Mouse (Mus musculus) layer of hippocampus, postnatal 25 days (tissue): ENCODE results near the gene Gstm1. TPM values are rescaled to one million over a fixed set of nuclear protein-coding genes. Genes with fewer than 3 reads are reported as not detected.
A peak's percentile ranks its signal among the peaks of the same experiment; 100 is the strongest.
"Not testable (repeated sequence)": the region's sequence is repeated elsewhere in the genome, so short reads cannot be mapped to it uniquely, and the experiment has no call there.

Experiments used
- DNase-seq, 2 experiments: peaks; one replicate each; pipeline ENCODE4 v3.0.0; 2022; ENCODE audit warnings: mixed read lengths in 2 of 2, low spot score in 1 of 2; ENCODE audit errors: extremely low spot score in 1 of 2
- total RNA-seq, 2 experiments: library from RNA; stranded (reverse); gene quantifications; 2 replicates each; pipeline ENCODE4 v1.2.3; 2021

Gene Gstm1
- total RNA-seq, 2 experiments from 2014 or later = 299 to 321 TPM

- DNase-seq = no peak
These were observed 532 bp upstream of the Gstm1 start for GRCm38 (mm10) chr3:108018190-108018820.

DNA sequence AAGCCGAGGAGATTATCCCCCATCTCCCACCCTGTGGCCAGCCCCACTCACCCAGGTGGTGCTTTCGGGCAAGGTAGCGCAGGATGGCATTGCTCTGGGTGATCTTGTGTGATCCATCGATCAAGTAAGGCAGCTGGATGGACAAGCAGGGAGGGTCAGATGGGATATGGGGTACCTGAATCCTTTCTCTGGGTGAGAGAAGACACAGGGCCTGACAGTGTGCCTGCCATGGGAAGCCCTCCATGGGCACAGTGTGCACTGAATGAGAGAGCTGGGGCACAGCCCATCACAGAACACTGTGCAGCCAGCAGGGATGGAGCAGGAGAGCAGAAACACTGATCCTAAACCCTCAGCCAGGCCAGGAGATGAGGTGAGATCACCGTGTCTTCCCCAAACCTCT, 1.3 kb downstream of the Gstm1 start:
- DNase-seq = not testable (repeated sequence)

DNA sequence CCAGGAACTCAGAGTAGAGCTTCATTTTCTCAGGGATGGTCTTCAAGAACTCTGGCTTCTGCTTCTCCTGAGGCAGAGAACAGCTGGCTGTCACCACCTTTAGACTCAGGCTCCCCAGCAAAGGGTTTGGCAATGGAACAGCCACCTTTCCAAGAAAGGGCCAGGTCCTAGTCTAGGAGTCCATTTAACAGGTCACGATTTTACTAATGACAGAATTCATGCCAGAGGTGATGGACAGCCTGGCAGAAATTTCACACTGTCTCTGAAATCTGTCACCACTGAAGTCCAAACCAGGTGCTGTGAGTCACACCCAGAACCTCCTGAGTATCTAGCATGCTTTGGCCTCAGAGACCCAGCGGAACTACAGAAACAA, 2.8 kb downstream of the Gstm1 start:
- DNase-seq = no peak

- no peak for DNase-seq
These were observed 3.4 kb downstream of the Gstm1 start for GRCm38 (mm10) chr3:108014098-108014973.

DNA sequence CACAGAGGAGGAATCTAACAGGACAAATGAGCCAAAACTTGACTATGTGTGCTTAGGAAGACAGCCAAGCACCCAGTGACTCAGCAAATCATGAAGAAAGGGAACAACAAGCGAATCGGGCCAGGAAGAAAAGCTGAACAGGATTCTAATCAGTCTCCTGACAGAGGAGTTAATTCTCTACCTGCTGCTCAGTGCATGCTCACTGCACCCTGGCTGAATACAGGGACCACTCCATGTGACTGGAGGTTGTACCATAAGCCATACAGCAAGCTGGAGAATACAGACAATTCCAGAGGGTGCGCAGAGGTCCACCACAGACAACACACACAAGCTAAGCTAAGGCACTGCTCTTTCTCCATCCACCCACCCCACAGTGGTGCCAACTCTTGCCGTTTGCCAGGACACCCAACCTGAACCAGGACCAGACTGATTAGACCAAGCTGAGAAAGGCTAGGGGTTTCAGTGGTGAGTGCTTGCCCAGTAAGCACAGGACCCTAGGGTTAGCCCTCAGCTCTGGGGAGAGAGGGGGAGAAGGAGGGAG, 4.4 kb downstream of the Gstm1 start:
- peak; percentile 27 to 40 for DNase-seq

GRCm38 (mm10) chr3:108011558-108011957, 6.2 kb downstream of the Gstm1 start:
- DNase-seq = no peak

- DNase-seq = no peak
These were observed 7.5 kb downstream of the Gstm1 start for GRCm38 (mm10) chr3:108010286-108010685.

DNA sequence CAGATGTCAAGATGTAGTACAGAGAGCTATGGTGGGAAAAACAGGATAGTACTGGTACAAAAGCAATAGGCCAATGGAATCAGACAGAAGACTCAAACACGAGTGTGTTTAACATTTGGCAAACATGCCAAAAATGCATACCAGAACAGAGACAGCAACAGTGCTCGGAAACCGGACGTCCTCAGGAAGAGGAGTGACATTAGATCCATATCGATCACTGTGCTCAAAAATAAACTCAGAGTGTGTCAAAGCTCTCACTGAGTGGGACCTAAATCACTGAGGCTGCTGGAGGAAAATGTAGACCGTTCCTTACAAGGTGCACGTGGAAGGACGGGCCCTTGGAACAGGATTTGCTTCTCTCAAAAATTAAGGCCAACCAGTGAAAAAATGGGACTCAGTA, 15.8 kb downstream of the Gstm1 start:
- no peak for DNase-seq

DNA sequence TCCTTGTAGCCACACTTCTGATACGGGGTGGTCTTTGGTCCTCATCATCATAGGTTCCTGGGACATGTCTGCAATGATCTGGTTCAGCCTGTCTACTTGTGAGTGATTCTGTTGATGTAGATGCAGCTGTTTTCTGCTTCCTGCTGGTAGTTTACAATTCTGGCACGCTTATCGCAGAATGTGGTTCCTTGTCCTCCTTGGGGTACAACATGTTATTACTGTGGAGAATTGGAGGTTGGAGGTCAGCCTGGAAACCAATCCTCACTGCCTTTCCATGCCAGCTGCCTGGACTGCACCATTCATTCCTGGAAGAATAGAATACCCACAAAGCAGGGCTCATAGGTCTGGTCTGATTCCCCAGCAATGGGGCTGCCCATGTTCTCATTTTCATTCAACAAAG, 18.3 kb downstream of the Gstm1 start:
- no peak for DNase-seq

DNA sequence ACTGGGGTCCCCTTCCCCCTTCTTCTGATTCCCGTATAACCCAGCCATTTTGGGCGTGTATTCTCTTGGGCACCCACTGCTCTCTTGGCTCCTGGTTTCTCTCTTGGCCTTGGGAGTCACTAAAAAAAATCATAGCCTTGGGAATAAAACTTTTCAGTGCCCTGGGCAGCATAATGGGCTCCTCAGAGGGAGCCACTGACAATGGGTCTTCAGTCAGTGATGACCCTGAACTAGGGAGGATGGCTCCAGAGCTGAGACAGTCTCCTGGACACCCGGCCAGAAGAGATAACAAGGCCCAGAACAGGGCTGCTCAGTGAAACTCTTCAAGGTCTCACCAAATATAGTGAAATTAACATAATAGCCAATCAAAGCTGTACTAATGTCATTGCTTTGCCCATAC, 19.2 kb downstream of the Gstm1 start:
- no peak for DNase-seq

- no peak for DNase-seq
These were observed 21.2 kb downstream of the Gstm1 start for GRCm38 (mm10) chr3:107996576-107996975.

- DNase-seq = not testable (repeated sequence)
These were observed 21.8 kb downstream of the Gstm1 start for GRCm38 (mm10) chr3:107995974-107996373.

- no peak for DNase-seq
These were observed 31.7 kb downstream of the Gstm1 start, which contains the start of gene Gstm2 for GRCm38 (mm10) chr3:107986041-107986562. Gene Gstm2 (minus strand): TSS chr3:107986453.

DNA sequence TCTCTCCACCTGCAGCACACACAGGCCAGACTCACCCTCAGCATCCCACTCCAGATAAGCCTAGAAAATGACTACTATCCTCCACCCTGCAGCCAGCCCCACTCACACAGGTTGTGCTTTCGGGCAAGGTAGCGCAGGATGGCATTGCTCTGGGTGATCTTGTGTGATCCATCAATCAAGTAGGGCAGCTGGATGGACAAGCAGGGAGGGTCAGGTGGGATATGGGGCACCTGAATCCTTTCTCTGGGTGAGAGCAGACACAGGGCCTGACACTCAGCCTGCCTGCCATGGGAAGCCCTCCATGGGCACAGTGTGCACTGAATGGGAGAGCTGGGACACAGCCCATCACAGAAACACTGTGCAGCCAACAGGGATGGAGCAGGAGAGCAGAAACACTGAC, 32.6 kb downstream of the Gstm1 start:
- not testable (repeated sequence) for DNase-seq

GRCm38 (mm10) chr3:107984471-107984870, 33.3 kb downstream of the Gstm1 start:
- DNase-seq = no peak

GRCm38 (mm10) chr3:107983771-107984170, 34.0 kb downstream of the Gstm1 start:
- DNase-seq = no peak

- DNase-seq = no peak
These were observed 35.0 kb downstream of the Gstm1 start for GRCm38 (mm10) chr3:107982726-107983125.

- DNase-seq = no peak
These were observed 36.5 kb downstream of the Gstm1 start for GRCm38 (mm10) chr3:107981261-107981660.

GRCm38 (mm10) chr3:107977691-107978090, 40.1 kb downstream of the Gstm1 start:
- no peak for DNase-seq

GRCm38 (mm10) chr3:107974237-107974636, 43.5 kb downstream of the Gstm1 start:
- DNase-seq = no peak

DNA sequence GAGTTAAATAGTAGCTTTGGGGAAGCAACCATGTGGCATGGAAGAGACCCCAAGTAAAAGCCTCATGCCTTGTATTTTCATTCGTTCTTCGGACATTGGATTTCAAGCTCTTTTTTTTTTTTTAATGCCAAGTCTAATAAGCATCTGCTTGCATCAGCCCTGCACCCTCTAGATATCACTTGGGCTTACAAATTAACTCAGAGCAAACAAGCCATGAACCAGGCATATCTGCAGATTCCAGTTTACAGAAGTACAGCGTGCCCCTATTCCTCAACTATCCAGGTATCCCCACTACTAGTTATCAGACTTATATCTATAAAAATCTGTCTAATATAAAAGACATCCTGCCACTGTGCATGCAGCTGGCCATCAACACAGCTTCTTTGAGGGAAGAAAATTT, 45.7 kb downstream of the Gstm1 start:
- DNase-seq = no peak
